Mouse (Mus musculus): Measurements from ENCODE around the gene Gusb. TPM values are rescaled to one million over a fixed set of nuclear protein-coding genes. Genes with fewer than 3 reads are reported as not detected.

The Gusb gene
- total RNA-seq, 2 experiments from 2014 or later, result 10.4 to 12.6 TPM

Other genes with a start within 250 kb of the Gusb start
- 10 to 100 TPM; 26.8 to 32.5 TPM for gene Psph, start 215.6 kb downstream of the Gusb start, total RNA-seq (2021)
- 10 to 100 TPM; 19.8 to 21.2 TPM for gene Sumf2, start 156.1 kb downstream of the Gusb start, total RNA-seq (2021)
- 100 to 1,000 TPM; 407 to 478 TPM for gene Chchd2, start 115.6 kb downstream of the Gusb start, total RNA-seq (2021)
- 1 to 10 TPM; 4.9 to 6.0 TPM for gene Zbed5, start 107.3 kb downstream of the Gusb start, total RNA-seq (2021)
- gene Phkg1, start 104.5 kb downstream of the Gusb start, total RNA-seq (2021), result 10 to 100 TPM; 19.3 to 25.6 TPM
- 1 to 10 TPM; 1.7 to 3.5 TPM for gene Nupr1l, start 94.5 kb downstream of the Gusb start, total RNA-seq (2021)
- 10 to 100 TPM; 40.5 to 45.8 TPM for gene Vkorc1l1, start 61.1 kb downstream of the Gusb start, total RNA-seq (2021)
- gene Asl, start 26.2 kb upstream of the Gusb start, total RNA-seq (2021), result 10 to 100 TPM; 15.8 to 21.8 TPM
- gene Crcp, start 26.2 kb upstream of the Gusb start, total RNA-seq (2021), result 10 to 100 TPM; 32.0 to 38.1 TPM
- 10 to 100 TPM; 46.4 to 48.2 TPM for gene Tpst1, start 70.3 kb upstream of the Gusb start, total RNA-seq (2021)
- 10 to 100 TPM; 12.9 to 13.1 TPM for gene Kctd7, start 141.8 kb upstream of the Gusb start, total RNA-seq (2021)
- 10 to 100 TPM; 45.3 to 48.0 TPM for gene Rabgef1, start 168.7 kb upstream of the Gusb start, total RNA-seq (2021)
- gene Tmem248, start 214.0 kb upstream of the Gusb start, total RNA-seq (2021), result 10 to 100 TPM; 35.2 to 43.5 TPM

All from layer of hippocampus, postnatal 25 days (tissue).